Mouse (Mus musculus) CH12.LX (cell line): ENCODE measurements around the gene Dlk2. TPM values are rescaled to one million over a fixed set of nuclear protein-coding genes. Genes with fewer than 3 reads are reported as not detected.

ENCODE experiments used
- DNase-seq: peaks from one replicate; pipeline ENCODE4 v3.0.0-alpha.2; 2013; ENCODE audit errors: extremely low read depth
- H3K27ac ChIP-seq: 2 replicates; pipeline ENCODE4 v1.5.1; 2012; ENCODE audit warnings: low read depth, mild to moderate bottlenecking, control low read depth, moderate library complexity; ENCODE audit not compliant: insufficient read depth
- H3K27me3 ChIP-seq: replicated peaks from 2 replicates; pipeline ENCODE3; 2012; ENCODE audit warnings: inconsistent platforms
- H3K36me3 ChIP-seq, 2 experiments: replicated peaks in 1 of 2; 2 replicates each; pipeline versions ENCODE3 to v1.6.1; 2012; ENCODE audit warnings: inconsistent platforms in 1 of 2, low read length in 1 of 2, mild to moderate bottlenecking in 1 of 2, mixed read lengths in 1 of 2, moderate library complexity in 1 of 2; ENCODE audit not compliant: control insufficient read depth in 1 of 2, insufficient read depth in 1 of 2
- H3K4me1 ChIP-seq, 2 experiments: 2 replicates each; pipeline ENCODE4 v1.6.1; 2012; ENCODE audit warnings: inconsistent platforms in 1 of 2, moderate library complexity in 1 of 2; ENCODE audit not compliant: insufficient read depth in 2 of 2, control insufficient read depth in 1 of 2
- H3K4me2 ChIP-seq: 2 replicates; pipeline ENCODE4 v1.6.1; 2012; ENCODE audit warnings: low read depth, mild to moderate bottlenecking, control low read depth; ENCODE audit not compliant: poor library complexity, insufficient read depth, severe bottlenecking
- H3K4me3 ChIP-seq, 3 experiments: fragments of 150-350 bp in 1 of 3; sonication (generic) in 1 of 3; replicated peaks in 1 of 3; 2 replicates each; pipeline versions ENCODE3 to v1.5.1; 2011 to 2012; ENCODE audit warnings: low read depth in 2 of 3, low read length in 2 of 3, mild to moderate bottlenecking in 2 of 3, moderate library complexity in 2 of 3, control low read depth in 1 of 3, improper control_type of control experiment in 1 of 3, inconsistent platforms in 1 of 3, mixed read lengths in 1 of 3; ENCODE audit not compliant: poor library complexity in 1 of 3
- H3K79me2 ChIP-seq: replicated peaks from 2 replicates; pipeline ENCODE4 v1.6.1; 2012; ENCODE audit warnings: mild to moderate bottlenecking, moderate library complexity; ENCODE audit not compliant: control insufficient read depth, poor library complexity, insufficient read depth, severe bottlenecking; ENCODE audit errors: extremely low read depth
- H3K9ac ChIP-seq: 2 replicates; pipeline ENCODE4 v1.6.1; 2012; ENCODE audit warnings: low read depth, mild to moderate bottlenecking, control low read depth, moderate library complexity; ENCODE audit not compliant: insufficient read depth
- H3K9me3 ChIP-seq: replicated peaks from 2 replicates; pipeline ENCODE3; 2012; ENCODE audit warnings: low read length, inconsistent platforms, mixed read lengths
- CHD2 ChIP-seq: IDR thresholded peaks from 2 replicates; pipeline ENCODE4 v1.6.1; 2011; ENCODE audit warnings: low read length, improper control_type of control experiment
- CTCF ChIP-seq, 2 experiments: IDR thresholded peaks in 1 of 2; conservative IDR thresholded peaks in 1 of 2; 2 replicates each; pipeline ENCODE4 v1.5.1; 2011 to 2012; ENCODE audit warnings: low read depth in 2 of 2, low read length in 2 of 2, improper control_type of control experiment in 1 of 2, inconsistent platforms in 1 of 2, mild to moderate bottlenecking in 1 of 2, moderate library complexity in 1 of 2
- E2F4 ChIP-seq: IDR thresholded peaks from 2 replicates; pipeline ENCODE4 v1.6.1; 2011; ENCODE audit warnings: low read depth, low read length, improper control_type of control experiment; ENCODE audit not compliant: insufficient replicate concordance
- ELF1 ChIP-seq: IDR thresholded peaks from 2 replicates; pipeline ENCODE4 v1.6.1; 2014; ENCODE audit warnings: low read depth, mild to moderate bottlenecking, inconsistent platforms, low read length, improper control_type of control experiment
- ETS1 ChIP-seq: conservative IDR thresholded peaks from 2 replicates; pipeline ENCODE4 v1.6.1; 2012; ENCODE audit warnings: low read depth, mild to moderate bottlenecking, inconsistent platforms, low read length, improper control_type of control experiment, moderate library complexity
- GABPA ChIP-seq: IDR thresholded peaks from 2 replicates; pipeline ENCODE4 v1.6.1; 2012; ENCODE audit warnings: low read depth, low read length, improper control_type of control experiment, inconsistent platforms; ENCODE audit not compliant: insufficient replicate concordance
- IRF4 ChIP-seq: IDR thresholded peaks from 2 replicates; pipeline ENCODE4 v1.6.1; 2014; ENCODE audit warnings: low read depth, mild to moderate bottlenecking, inconsistent platforms, low read length, improper control_type of control experiment
- KAT2A ChIP-seq: IDR thresholded peaks from 2 replicates; pipeline ENCODE4 v1.6.1; 2012; ENCODE audit warnings: low read length, improper control_type of control experiment, inconsistent platforms; ENCODE audit not compliant: insufficient replicate concordance
- MEF2A ChIP-seq: IDR thresholded peaks from 2 replicates; pipeline ENCODE4 v1.6.1; 2014; ENCODE audit warnings: low read depth, mild to moderate bottlenecking, inconsistent platforms, low read length, improper control_type of control experiment, borderline replicate concordance
- NELFE ChIP-seq: IDR thresholded peaks from 2 replicates; pipeline ENCODE4 v1.6.1; 2011; ENCODE audit warnings: low read depth, low read length, improper control_type of control experiment
- NRF1 ChIP-seq: IDR thresholded peaks from 2 replicates; pipeline ENCODE4 v1.6.1; 2014; ENCODE audit warnings: low read depth, mild to moderate bottlenecking, inconsistent platforms, low read length, improper control_type of control experiment, moderate library complexity
- PAX5 ChIP-seq: IDR thresholded peaks from 2 replicates; pipeline ENCODE4 v1.6.1; 2012; ENCODE audit warnings: low read length, inconsistent platforms, mixed read lengths
- POLR2A ChIP-seq: IDR thresholded peaks from 2 replicates; pipeline ENCODE4 v1.6.1; 2011; ENCODE audit warnings: low read depth, mild to moderate bottlenecking, improper control_type of control experiment, low read length
- RAD21 ChIP-seq: IDR thresholded peaks from 2 replicates; pipeline ENCODE4 v1.6.1; 2011; ENCODE audit warnings: low read depth, mild to moderate bottlenecking, low read length, improper control_type of control experiment, moderate library complexity
- RCOR1 ChIP-seq: conservative IDR thresholded peaks from 2 replicates; pipeline ENCODE4 v1.6.1; 2012; ENCODE audit warnings: low read depth, mild to moderate bottlenecking, inconsistent platforms, low read length, improper control_type of control experiment
- SIN3A ChIP-seq: IDR thresholded peaks from 2 replicates; pipeline ENCODE4 v1.6.1; 2012; ENCODE audit warnings: low read length, improper control_type of control experiment, inconsistent platforms
- TBP ChIP-seq: conservative IDR thresholded peaks from 2 replicates; pipeline ENCODE4 v1.6.1; 2011; ENCODE audit warnings: low read depth, low read length, improper control_type of control experiment
- TCF12 ChIP-seq: IDR thresholded peaks from 2 replicates; pipeline ENCODE4 v1.6.1; 2014; ENCODE audit warnings: low read depth, mild to moderate bottlenecking, inconsistent platforms, low read length, improper control_type of control experiment
- UBTF ChIP-seq: IDR thresholded peaks from 2 replicates; pipeline ENCODE4 v1.6.1; 2012; ENCODE audit warnings: low read depth, mild to moderate bottlenecking, inconsistent platforms, low read length, improper control_type of control experiment, moderate library complexity
- USF1 ChIP-seq: IDR thresholded peaks from 2 replicates; pipeline ENCODE4 v1.6.1; 2014; ENCODE audit warnings: low read depth, mild to moderate bottlenecking, inconsistent platforms, low read length, improper control_type of control experiment
- USF2 ChIP-seq: conservative IDR thresholded peaks from 2 replicates; pipeline ENCODE4 v1.6.1; 2011; ENCODE audit warnings: low read depth, low read length, improper control_type of control experiment
- ZKSCAN1 ChIP-seq: IDR thresholded peaks from 2 replicates; pipeline ENCODE4 v1.6.1; 2012; ENCODE audit warnings: low read depth, inconsistent platforms, low read length, improper control_type of control experiment, borderline replicate concordance
- ZMIZ1 ChIP-seq: IDR thresholded peaks from 2 replicates; pipeline ENCODE4 v1.6.1; 2012; ENCODE audit warnings: low read depth, mild to moderate bottlenecking, inconsistent platforms, low read length, improper control_type of control experiment
- dilution Hi-C: fragments of 300-500 bp; cut with MboI; formaldehyde crosslinking; loops from 2 replicates; pipeline ENCODE4 v1.14.3; 2020; ENCODE audit warnings: low sequenced_read_pairs; ENCODE audit not compliant: extremely low pct_unique_long_range_greater_than_20kb, extremely low pct_ligation_motif_present
- in situ Hi-C: fragments of 300-500 bp; cut with MboI; formaldehyde crosslinking; loops from 3 replicates; pipeline ENCODE4 v1.14.3; 2019; ENCODE audit warnings: low sequenced_read_pairs, low pct_ligation_motif_present, low pct_unique_long_range_greater_than_20kb, mixed read lengths
- polyA plus RNA-seq: library from polyadenylated mRNA; unstranded; fragments of >175 nt; gene quantifications from 2 replicates; pipeline ENCODE4 v1.2.1, GENCODE M21; 2012; ENCODE audit warnings: low read depth; ENCODE audit not compliant: insufficient read length
- total RNA-seq, 2 experiments: library from RNA; depleted of rRNA; stranded (reverse); fragments of 300-350 nt in 1 of 2; fragments of >200 nt in 1 of 2; gene quantifications; 2 replicates each; pipeline ENCODE4 v1.2.3; 2012 to 2014

Dlk2 gene
- total and polyA plus RNA-seq, 3 experiments: 0.08 TPM; not detected in 2

GRCm38 (mm10) chr17:46283140-46283539 lies 14.1 kb upstream of the Dlk2 start:
- H3K4me1 ChIP-seq: peaks cover 3 to 16% of the 10 kb centered on the region in 2 experiments; a peak in 3 of 4 replicates
- no peak overlapping the region for H3K9ac ChIP-seq
- in situ Hi-C loops (no loop called here), dilution Hi-C loops (no loop called here)
- TF ChIP-seq ZKSCAN1 (no peak), E2F4 (no peak), NELFE (no peak)
- H3K36me3 ChIP-seq: peaks cover 15 to 30% of the 10 kb centered on the region in 2 experiments
- no peak overlapping the region for H3K27ac ChIP-seq
- peak overlapping the region; percentile 86 for H3K4me2 ChIP-seq
- peaks cover 22% of the 10 kb centered on the region for H3K79me2 ChIP-seq
- no peaks in the 10 kb centered on the region for H3K27me3 ChIP-seq
- peak overlapping the region in 2 of 3 experiments; percentile 21 to 68 for H3K4me3 ChIP-seq
- H3K9me3 ChIP-seq: no peaks in the 10 kb centered on the region
- DNase-seq: no peak

- no peaks in the 10 kb centered on the region for H3K27me3 ChIP-seq
- no peak for TF ChIP-seq GABPA
- no peak for TF ChIP-seq RCOR1
- no peak for TF ChIP-seq USF2
- no peak for TF ChIP-seq NELFE
- no peak for TF ChIP-seq PAX5
- no peak for TF ChIP-seq UBTF
- TF ChIP-seq MEF2A: no peak
- no peak for TF ChIP-seq E2F4
- TF ChIP-seq IRF4: no peak
- TF ChIP-seq SIN3A: no peak
- no peak for TF ChIP-seq POLR2A
- TF ChIP-seq ETS1: no peak
- dilution Hi-C loops (no loop called here), in situ Hi-C loops (no loop called here)
- peaks cover 7 to 16% of the 10 kb centered on the region in 2 experiments for H3K4me1 ChIP-seq
- no peak overlapping the region for H3K9ac ChIP-seq
- H3K79me2 ChIP-seq: peaks cover 22% of the 10 kb centered on the region
- H3K27ac ChIP-seq: no peak overlapping the region
- DNase-seq: no peak
- peaks cover 9 to 22% of the 10 kb centered on the region in 2 experiments for H3K36me3 ChIP-seq
- H3K9me3 ChIP-seq: no peaks in the 10 kb centered on the region
- no peak overlapping the region for H3K4me2 ChIP-seq
- no peak overlapping the region for H3K4me3 ChIP-seq
These were observed 13.3 kb upstream of the Dlk2 start for GRCm38 (mm10) chr17:46283911-46284310.

GRCm38 (mm10) chr17:46284653-46285052 lies 12.6 kb upstream of the Dlk2 start:
- Histone ChIP-seq H3K27me3 (no peaks in the 10 kb centered on the region), H3K36me3 (peaks cover 4 to 16% of the 10 kb centered on the region in 2 experiments), H3K27ac (no peak overlapping the region), H3K9me3 (no peaks in the 10 kb centered on the region), H3K79me2 (peaks cover 22% of the 10 kb centered on the region), H3K4me1 (peaks cover 7 to 16% of the 10 kb centered on the region in 2 experiments), H3K4me2 (no peak overlapping the region), H3K4me3 (no peak overlapping the region), H3K9ac (no peak overlapping the region)
- DNase-seq: no peak
- in situ Hi-C loops: no loop called here
- dilution Hi-C loops: no loop called here
- TF ChIP-seq SIN3A (no peak), KAT2A (no peak), POLR2A (no peak), NRF1 (no peak), CTCF (conservative IDR thresholded peaks at IDR 0.05 in 1 of 2, IDR thresholded peaks at IDR 0.05 in 1 of 2; ENCODE audit: low read depth in 2 of 2, low read length in 2 of 2) (no peak), UBTF (no peak), CHD2 (no peak), E2F4 (no peak), PAX5 (no peak), ZMIZ1 (no peak), NELFE (no peak), TBP (no peak), TCF12 (no peak), RAD21 (no peak), ELF1 (no peak), RCOR1 (no peak), USF1 (no peak)
